Mouse (Mus musculus) stomach, postnatal 0 days (tissue): ENCODE results near the gene Cfl1. TPM values are rescaled to one million over a fixed set of nuclear protein-coding genes. Genes with fewer than 3 reads are reported as not detected.
A peak's percentile ranks its signal among the peaks of the same experiment; 100 is the strongest.

Experiments used
- ATAC-seq: fragments of 200-750 bp; cut with Nextera tagmentation; 2 replicates; pipeline ENCODE4 v1.8.0; 2017; ENCODE audit not compliant: low FRiP score, low TSS enrichment
- DNase-seq: peaks from one replicate; pipeline ENCODE4 v3.0.0-alpha.2; 2016; ENCODE audit warnings: low spot score
- H3K27ac ChIP-seq: fragments of 300-500 bp; sonication (generic); replicated peaks from 2 replicates; pipeline ENCODE4 v1.5.1; 2014; ENCODE audit warnings: mild to moderate bottlenecking, control low read depth
- H3K27me3 ChIP-seq: fragments of 300-500 bp; sonication (generic); 2 replicates; pipeline ENCODE4 v1.6.1; 2014; ENCODE audit warnings: low read length; ENCODE audit not compliant: control insufficient read depth, insufficient read depth
- H3K36me3 ChIP-seq: fragments of 300-500 bp; sonication (generic); 2 replicates; pipeline ENCODE4 v1.6.1; 2014; ENCODE audit warnings: low read length, mixed read lengths; ENCODE audit not compliant: control insufficient read depth, insufficient read depth
- H3K4me1 ChIP-seq: fragments of 300-500 bp; sonication (generic); replicated peaks from 2 replicates; pipeline ENCODE4 v1.6.1; 2014; ENCODE audit warnings: antibody characterized with exemption; ENCODE audit not compliant: control insufficient read depth, insufficient read depth
- H3K4me2 ChIP-seq: fragments of 300-500 bp; sonication (generic); replicated peaks from 2 replicates; pipeline ENCODE4 v1.6.1; 2014; ENCODE audit warnings: low read depth, mild to moderate bottlenecking, control low read depth, moderate library complexity
- H3K4me3 ChIP-seq: fragments of 300-500 bp; sonication (generic); 2 replicates; pipeline ENCODE4 v1.5.1; 2014; ENCODE audit warnings: low read depth, low read length, control low read depth
- H3K9ac ChIP-seq: fragments of 300-500 bp; sonication (generic); 2 replicates; pipeline ENCODE4 v1.6.1; 2014; ENCODE audit warnings: mild to moderate bottlenecking, low read length, control low read depth, mixed read lengths
- H3K9me3 ChIP-seq: fragments of 300-500 bp; sonication (generic); 2 replicates; pipeline ENCODE4 v1.6.1; 2016; ENCODE audit warnings: low read length; ENCODE audit not compliant: control insufficient read depth
- CTCF ChIP-seq: IDR thresholded peaks from 2 replicates; pipeline ENCODE4 v1.5.1; 2016; ENCODE audit warnings: antibody characterized with exemption, low read depth, mild to moderate bottlenecking, moderate library complexity
- EP300 ChIP-seq: optimal IDR thresholded peaks from 2 replicates; pipeline ENCODE3; 2016; ENCODE audit warnings: antibody characterized with exemption
- WGBS: fragments of 180-500 bp; shearing (Covaris S2); extraction: QIAGEN DNeasy Blood & Tissue Kit; methylation state at CpG from one replicate; pipeline ENCODE4 v1.1.7; 2014; 5-methylcytosine and 5-hydroxymethylcytosine counted together
- polyA plus RNA-seq: library from polyadenylated mRNA; unstranded; fragments of >200 nt; fragmentation: Nextera tagmentation; extraction: Ambion mirVana; gene quantifications from 2 replicates; pipeline ENCODE4 v1.2.1, GENCODE M21; 2015

Cfl1 gene
- polyA plus RNA-seq, 1 experiment from 2014 or later = 1,389 TPM

DNA sequence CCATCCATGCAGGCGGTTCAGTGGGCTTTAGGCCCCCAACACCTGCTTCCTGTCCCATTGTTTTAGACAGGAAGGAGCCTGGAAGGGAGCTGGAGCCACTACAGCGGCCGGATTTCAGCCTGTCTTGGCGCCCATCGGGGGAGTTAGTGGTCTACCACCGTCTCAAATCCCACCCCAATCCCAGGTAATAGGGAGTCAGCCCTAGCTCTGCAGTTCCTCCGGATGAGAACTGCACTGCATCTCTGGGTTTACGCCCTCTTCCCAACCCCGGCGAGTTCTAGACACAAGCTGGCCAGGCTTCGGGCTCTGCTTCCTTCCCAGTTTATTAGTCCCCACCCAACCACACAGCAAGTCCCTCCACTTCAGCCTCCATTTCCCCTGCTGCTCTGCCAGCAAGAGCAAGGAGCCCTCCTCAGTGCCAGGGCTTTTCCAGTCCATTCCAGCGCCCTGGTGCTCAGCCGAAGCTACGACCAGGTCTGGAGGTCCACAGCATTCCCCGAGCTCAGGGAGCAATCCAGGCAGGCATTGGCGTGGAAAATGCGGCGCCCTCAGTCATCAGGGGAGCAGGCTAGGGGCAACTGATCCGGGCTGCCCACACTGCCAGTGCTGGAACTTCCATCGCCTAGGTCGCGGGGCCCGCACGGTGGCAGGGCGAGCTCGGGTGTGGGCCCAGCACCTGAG, 33.9 kb upstream of the Cfl1 start:
- DNase-seq = no peak
- WGBS = 4% methylated on average over 25 of the region's 26 CpGs
- Histone ChIP-seq H3K4me1 (peaks cover 2% of the 10 kb centered on the region; the same call in 1 of the 2 replicates), H3K9ac (peak overlapping the region; percentile 91), H3K9me3 (no peaks in the 10 kb centered on the region), H3K36me3 (peaks cover 5% of the 10 kb centered on the region), H3K4me3 (peak overlapping the region; percentile 82), H3K4me2 (peak overlapping the region; percentile 91), H3K27ac (peak overlapping the region; percentile 98), H3K27me3 (no peaks in the 10 kb centered on the region)
- peak; percentile 8 for ATAC-seq
- no peak for TF ChIP-seq EP300
- no peak for TF ChIP-seq CTCF

DNA sequence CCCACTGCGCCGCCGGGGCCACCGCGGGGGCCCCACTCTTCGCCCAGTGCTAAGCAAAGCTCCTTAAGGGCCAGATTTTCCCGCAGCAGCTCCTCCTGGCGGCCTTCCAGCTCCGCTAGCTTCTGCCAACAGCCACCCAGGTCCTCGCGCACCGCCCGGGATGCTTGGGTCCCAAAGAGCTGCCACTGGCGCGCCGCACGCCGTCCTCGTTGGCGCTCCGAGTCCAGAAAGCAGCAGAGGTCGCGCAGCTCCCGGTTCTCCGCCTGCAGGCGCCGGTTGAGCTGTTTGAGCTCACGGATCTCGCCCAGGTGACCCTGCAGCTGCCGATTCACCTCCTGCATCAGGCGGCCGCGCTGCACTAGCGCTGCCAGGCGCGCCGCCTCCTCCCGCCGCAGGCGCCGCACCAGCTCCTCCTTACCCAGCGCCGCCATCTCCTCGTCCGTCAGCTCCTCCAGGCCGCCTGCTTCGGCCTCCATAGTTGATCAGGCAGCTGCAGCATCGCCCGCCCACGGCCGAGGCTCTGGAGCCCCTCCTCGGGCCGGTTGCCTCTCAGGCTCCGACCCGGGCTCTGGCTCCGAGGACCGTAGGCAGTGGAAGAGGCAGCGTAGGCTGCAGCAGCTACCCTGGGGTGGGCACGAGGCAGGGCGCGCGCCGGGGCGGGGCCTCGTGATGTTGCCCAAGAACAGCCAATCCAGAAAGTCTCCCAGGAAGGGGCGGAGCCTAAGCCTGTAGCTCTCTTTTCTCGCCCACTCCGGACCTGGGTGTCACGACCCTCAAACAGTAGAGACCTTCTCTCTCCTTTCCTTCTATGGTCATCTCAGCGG, 33.1 kb upstream of the Cfl1 start:
- no peak for TF ChIP-seq EP300
- TF ChIP-seq CTCF = peak; percentile 18; the same call in 1 of the 2 replicates
- ATAC-seq (peak; percentile 86), DNase-seq (peak; percentile 94)
- no peaks in the 10 kb centered on the region for H3K27me3 ChIP-seq
- peak overlapping the region; percentile 98 for H3K27ac ChIP-seq
- peaks cover 5% of the 10 kb centered on the region for H3K36me3 ChIP-seq
- H3K9ac ChIP-seq = peak overlapping the region; percentile 91
- WGBS = under 1% methylated on average over 69 of the region's 70 CpGs
- H3K9me3 ChIP-seq = no peaks in the 10 kb centered on the region
- H3K4me3 ChIP-seq = peak overlapping the region; percentile 82
- H3K4me2 ChIP-seq = peak overlapping the region; percentile 91
- peaks cover 2% of the 10 kb centered on the region; the same call in 1 of the 2 replicates for H3K4me1 ChIP-seq

DNA sequence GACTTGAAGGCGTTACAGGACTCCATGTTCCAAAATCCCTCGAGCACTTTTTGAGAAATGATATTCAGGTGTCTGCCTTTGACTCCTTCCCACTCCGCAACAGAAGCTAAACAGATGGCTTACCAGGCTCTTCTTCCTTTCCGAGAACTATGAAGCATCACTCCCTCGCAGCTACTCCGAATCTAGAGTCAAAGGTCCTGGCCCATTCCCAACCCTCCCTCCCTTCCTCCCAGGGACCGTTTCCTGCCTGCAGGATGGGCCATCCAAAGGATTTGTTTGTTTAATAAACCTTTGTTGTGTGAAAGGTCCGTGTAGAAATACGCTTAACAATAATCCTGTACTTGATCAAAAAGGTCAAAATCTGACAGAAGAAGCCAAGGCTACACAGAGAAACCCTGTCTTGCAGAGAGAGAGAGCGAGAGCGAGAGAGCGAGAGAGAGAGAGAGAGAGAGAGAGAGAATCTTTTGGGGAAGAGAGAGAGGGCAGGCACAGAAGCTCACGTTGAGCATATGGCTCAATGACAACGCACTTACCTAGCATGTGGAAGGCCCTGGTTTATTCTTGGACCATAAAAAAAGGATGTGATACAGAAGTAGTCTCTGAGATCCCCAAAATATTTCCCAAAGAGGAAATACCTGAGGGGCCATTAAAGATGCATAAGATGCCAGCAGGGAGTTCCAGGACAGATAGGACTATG, 32.4 kb upstream of the Cfl1 start, which contains the start of gene Ccdc85b:
Gene Ccdc85b (minus strand): TSS at position 149 of the 697 bp plus-strand sequence.
- WGBS = 5% methylated on average over 14 of the region's 14 CpGs
- no peak for TF ChIP-seq EP300
- TF ChIP-seq CTCF = no peak

DNA sequence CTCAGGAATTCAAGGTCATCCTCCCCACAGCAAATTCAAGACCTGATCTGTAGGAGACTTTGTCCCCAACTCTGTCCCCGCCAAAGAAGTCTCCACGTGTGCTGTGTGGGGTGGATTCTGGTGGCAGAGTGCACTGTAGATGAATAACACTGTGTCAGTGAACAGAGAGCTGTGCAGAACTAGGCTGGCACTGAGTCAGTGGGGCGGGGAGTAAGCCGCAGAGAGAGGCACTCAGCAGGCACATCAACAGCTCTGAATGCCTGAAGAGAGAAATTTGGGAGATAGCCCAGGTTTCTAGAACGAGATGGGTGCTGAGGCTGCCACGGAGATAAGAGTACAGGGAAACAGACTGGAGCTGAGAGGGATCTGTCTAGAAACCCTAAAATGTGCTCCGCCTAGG, 31.2 kb upstream of the Cfl1 start:
- Histone ChIP-seq H3K9ac (no peak overlapping the region), H3K27ac (peak overlapping the region; percentile 40; the same call in 1 of the 2 replicates), H3K27me3 (no peaks in the 10 kb centered on the region), H3K4me2 (no peak overlapping the region), H3K36me3 (peaks cover 7% of the 10 kb centered on the region), H3K4me3 (no peak overlapping the region), H3K4me1 (peaks cover 2% of the 10 kb centered on the region; the same call in 1 of the 2 replicates), H3K9me3 (no peaks in the 10 kb centered on the region)
- ATAC-seq (no peak), DNase-seq (no peak)
- 66% methylated on average over 7 of the region's 7 CpGs for WGBS
- TF ChIP-seq EP300 (no peak), CTCF (no peak)

More for the DNA sequence above, 32.4 kb upstream of the Cfl1 start, which contains the start of gene Ccdc85b:
- no peaks in the 10 kb centered on the region for H3K9me3 ChIP-seq
- H3K27me3 ChIP-seq = no peaks in the 10 kb centered on the region
- peaks cover 5% of the 10 kb centered on the region for H3K36me3 ChIP-seq
- peak within 1 kb of the TSS; percentile 91 for H3K4me2 ChIP-seq
- DNase-seq (no peak), ATAC-seq (no peak)
- peak within 1 kb of the TSS; percentile 98 for H3K27ac ChIP-seq
- peak within 1 kb of the TSS; percentile 82 for H3K4me3 ChIP-seq
- H3K9ac ChIP-seq = peak within 1 kb of the TSS; percentile 91
- peaks cover 2% of the 10 kb centered on the region; the same call in 1 of the 2 replicates for H3K4me1 ChIP-seq

DNA sequence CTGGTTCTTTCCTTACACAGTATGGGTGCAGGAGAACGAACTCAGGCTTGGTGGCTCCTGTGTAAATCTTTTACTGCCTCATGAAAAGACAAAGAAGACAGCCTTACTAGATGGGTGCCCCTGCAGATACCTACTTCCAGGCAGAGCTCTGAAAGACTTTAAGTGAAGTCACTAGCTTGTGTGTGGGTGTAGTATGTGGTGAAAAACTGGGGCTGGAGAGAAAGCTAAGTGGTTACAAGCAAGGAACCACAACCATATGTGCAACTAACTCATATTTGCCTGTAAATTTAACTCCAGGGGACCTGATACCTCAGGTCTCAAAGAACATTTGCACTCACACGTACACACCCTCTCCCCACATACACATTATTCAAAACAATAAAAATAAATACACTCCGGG, 30.4 kb upstream of the Cfl1 start:
- peaks cover 3% of the 10 kb centered on the region; the same call in 1 of the 2 replicates for H3K36me3 ChIP-seq
- H3K4me2 ChIP-seq = peak overlapping the region; percentile 92
- ATAC-seq = no peak
- peak overlapping the region; percentile 59 for H3K9ac ChIP-seq
- peak overlapping the region; percentile 71 for H3K4me3 ChIP-seq
- H3K4me1 ChIP-seq = peaks cover 2% of the 10 kb centered on the region; the same call in 1 of the 2 replicates
- no peak overlapping the region for H3K27ac ChIP-seq
- DNase-seq = no peak
- H3K27me3 ChIP-seq = no peaks in the 10 kb centered on the region
- WGBS = 29% methylated on average over 3 of the region's 3 CpGs
- no peak for TF ChIP-seq EP300
- no peak for TF ChIP-seq CTCF
- no peaks in the 10 kb centered on the region for H3K9me3 ChIP-seq
